Mouse (Mus musculus) c-Kit-positive CD71-positive TER-119-negative erythroid progenitor cells, embryonic 14.5 days (primary cell): ENCODE measurements around the gene Pdcd11.
A peak's percentile ranks its signal among the peaks of the same experiment; 100 is the strongest.
"Not testable (repeated sequence)": the region's sequence is repeated elsewhere in the genome, so short reads cannot be mapped to it uniquely, and the experiment has no call there.

Source experiments
- DNase-seq: peaks from one replicate; pipeline ENCODE4 v3.0.0-alpha.2; 2013; ENCODE audit warnings: low read depth

Pdcd11 gene

DNA sequence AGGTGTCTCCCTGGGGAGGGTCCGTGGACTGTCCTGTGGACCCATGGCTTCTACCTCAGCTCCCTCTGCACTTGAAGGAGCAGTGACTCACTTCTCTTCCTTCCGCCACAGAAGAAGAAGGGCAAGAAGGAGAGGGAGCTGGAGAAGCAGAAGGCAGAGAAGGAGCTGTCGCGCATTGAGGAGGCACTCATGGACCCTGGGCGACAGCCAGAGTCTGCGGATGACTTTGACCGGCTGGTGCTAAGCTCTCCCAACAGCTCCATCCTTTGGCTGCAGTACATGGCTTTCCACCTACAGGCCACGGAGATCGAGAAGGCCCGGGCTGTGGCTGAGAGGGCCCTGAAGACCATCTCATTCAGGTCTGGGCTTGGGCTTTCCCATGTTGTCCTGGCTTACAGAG lies 37.6 kb downstream of the Pdcd11 start:
- no peak for DNase-seq

- no peak for DNase-seq
Observed at GRCm38 (mm10) chr19:47128835-47129234, 38.3 kb downstream of the Pdcd11 start.

- DNase-seq, result no peak
Observed at GRCm38 (mm10) chr19:47130551-47131125, 40.1 kb downstream of the Pdcd11 start.

DNA sequence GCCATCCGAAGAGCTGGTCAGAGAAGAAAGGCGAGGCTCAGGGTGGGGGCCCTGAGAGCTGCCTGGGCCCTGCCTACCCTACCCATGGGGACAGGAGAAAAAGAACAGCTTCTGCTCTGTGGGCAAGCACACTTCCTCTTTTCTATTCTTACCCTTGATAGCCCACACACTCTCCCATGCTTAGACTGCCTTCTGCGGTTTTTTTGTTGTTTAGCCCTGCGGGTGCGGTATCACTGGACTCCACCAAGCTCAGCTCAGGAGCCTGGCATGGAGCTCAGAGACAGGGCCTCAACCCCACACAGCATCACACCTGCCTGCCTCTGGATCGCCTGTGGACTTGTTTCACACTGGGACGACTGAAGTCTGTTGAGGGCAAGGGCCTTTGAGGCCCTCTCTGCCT lies 42.6 kb downstream of the Pdcd11 start:
- DNase-seq, result no peak

DNA sequence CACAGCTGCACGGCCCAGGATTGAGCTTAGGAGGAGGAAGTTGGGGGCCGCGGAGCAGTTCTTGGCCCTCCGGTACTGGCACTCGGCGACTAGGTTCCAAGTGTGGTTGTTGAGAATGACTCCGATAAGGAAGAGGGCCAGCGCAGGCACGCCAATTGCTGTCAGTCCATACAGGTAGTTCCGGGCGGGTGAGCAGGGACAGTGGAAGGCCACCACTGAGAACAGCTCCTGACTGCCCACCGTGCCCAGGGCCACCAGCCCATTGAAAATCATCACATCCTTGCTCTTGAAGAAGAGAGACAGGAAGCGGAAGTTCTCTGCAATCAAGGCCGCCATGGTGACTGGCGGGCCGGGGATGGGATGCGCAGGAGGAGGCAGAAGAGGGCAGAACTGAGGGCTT lies 45.0 kb downstream of the Pdcd11 start:
- DNase-seq, result no peak

- DNase-seq, result no peak
Observed at GRCm38 (mm10) chr19:47136170-47136569, 45.6 kb downstream of the Pdcd11 start.

- DNase-seq, result peak; percentile 36
Observed at GRCm38 (mm10) chr19:47137051-47137581, 46.5 kb downstream of the Pdcd11 start.

DNA sequence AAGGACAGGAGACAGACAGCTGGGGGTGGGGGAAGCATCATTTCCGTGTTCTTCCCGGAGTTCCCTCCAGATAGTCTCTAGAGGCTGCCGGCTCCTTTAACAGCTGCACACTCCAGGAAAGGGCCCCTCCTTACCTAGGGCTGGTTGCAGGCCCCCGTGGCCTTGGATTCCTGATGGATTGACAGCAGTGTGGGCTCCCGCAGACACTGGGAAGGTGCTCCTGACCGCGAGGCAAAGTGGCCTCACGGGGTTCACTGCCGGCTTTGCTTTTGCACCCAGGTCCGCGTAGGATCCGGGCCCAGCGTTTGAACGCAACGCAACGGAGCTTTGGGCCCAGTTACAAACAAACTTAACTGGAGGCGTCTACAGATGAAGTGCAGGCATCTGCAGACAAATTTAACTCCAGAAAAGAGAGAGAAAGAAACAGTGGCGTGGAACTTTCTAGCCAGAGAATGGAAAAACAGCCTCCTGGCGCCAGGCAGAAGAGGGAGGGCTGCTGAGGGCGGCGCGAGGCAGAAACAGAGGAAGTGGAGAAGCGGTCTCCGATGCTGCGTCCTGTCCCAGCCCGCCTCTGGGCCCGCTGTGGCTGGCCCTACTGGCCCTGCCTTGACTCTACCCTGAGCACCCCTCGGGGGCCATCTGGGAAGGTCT lies 47.3 kb downstream of the Pdcd11 start, which contains the start of gene Calhm2:
Gene Calhm2 (minus strand): TSS at position 524 of the 651 bp plus-strand sequence.
- no peak for DNase-seq

- not testable (repeated sequence) for DNase-seq
Observed at GRCm38 (mm10) chr19:47139611-47140010, 49.0 kb downstream of the Pdcd11 start.

GRCm38 (mm10) chr19:47142438-47142837 lies 51.9 kb downstream of the Pdcd11 start:
- DNase-seq, result no peak

GRCm38 (mm10) chr19:47144154-47144553 lies 53.6 kb downstream of the Pdcd11 start, which contains the start of gene Calhm1:
Gene Calhm1 (minus strand): TSS chr19:47144254.
- no peak for DNase-seq

- DNase-seq, result no peak
Observed at GRCm38 (mm10) chr19:47148267-47148847, 57.8 kb downstream of the Pdcd11 start.

- DNase-seq, result no peak
Observed at GRCm38 (mm10) chr19:47149854-47150253, 59.3 kb downstream of the Pdcd11 start.

GRCm38 (mm10) chr19:47151332-47152061 lies 60.9 kb downstream of the Pdcd11 start:
- DNase-seq, result no peak

DNA sequence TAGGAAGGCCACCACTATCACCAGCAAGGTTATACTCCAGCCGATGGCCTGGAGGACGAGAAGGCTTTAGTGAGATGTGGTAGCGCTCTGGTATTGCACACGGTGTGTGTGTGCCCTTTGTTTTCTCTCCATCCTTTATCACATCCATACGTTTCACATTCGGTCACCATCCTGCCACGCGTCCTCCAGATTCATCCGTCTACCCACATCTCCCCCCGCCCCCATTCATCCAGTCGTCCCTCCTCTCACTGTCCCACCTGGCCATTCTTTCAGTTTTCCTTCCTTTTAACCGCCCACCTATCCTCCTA lies 61.4 kb downstream of the Pdcd11 start:
- DNase-seq, result no peak

- DNase-seq, result no peak
Observed at GRCm38 (mm10) chr19:47153767-47154166, 63.2 kb downstream of the Pdcd11 start.

GRCm38 (mm10) chr19:47157664-47158063 lies 67.1 kb downstream of the Pdcd11 start, which contains the start of gene Calhm3:
Gene Calhm3 (minus strand): TSS chr19:47157764.
- no peak for DNase-seq

DNA sequence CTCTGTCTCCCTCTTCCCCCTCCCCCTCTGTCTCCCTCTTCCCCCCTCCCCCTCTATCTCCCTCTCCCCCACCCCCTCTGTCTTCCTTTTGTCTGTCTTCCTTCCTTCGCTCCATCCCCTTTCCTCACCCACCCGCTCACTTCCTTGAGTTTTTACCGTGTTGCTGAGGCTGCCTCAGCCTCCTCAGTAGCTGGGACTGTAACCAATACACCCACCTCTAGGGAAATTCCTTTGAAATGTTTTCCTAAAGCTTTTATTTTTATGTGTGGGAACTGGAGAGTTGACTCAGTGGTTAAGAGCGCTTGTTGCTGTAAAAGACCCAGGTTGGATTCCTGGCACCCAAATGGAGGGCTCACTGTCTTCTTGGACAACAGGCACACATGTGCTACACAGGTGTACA lies 71.1 kb downstream of the Pdcd11 start:
- DNase-seq, result no peak

DNA sequence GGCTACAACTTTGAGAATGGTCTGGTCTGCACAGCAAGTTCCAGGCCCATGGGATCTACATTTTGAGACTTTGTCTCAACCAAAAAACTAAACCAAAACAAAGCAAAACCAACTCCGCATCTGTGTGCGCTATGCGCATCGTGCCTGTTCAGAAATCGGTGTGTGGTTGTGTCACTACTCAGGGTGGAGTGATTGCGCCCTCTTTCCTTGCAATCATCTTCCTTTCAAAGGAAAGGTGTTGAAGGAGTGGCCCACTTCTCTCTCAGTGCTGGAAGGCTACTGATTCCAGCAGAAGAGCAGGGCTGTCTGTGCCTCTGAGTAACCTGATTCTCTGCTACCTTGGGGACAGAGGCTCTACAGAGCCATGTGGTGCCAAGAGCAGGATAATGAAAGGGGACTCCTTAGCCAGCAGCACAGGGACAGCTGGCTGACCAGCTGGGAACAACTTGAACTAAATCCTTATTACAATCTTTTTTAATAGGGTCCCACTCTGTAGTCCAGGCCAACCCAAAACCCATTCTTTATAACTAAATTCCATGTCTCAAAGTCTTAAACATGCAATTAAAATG lies 72.7 kb downstream of the Pdcd11 start:
- no peak for DNase-seq

DNA sequence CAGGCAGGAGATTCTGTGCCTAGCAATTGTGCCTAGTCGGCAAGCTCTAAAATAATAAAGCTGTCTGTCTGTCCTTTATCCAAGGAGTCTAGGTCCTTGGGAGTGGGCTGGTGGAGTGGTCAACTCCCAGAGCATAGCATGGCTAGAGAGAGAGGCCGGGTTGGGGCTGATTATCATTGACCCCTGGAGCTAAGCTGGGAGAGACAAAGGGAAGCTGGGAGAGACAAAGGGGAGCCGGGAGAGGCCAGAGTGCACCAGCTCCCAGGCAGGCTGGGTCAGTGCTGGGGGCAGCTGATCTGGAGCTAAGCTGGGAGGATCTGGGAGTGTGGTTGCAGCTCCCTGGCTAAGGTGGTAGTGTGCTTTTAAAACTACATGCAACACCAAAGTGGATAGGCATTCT lies 76.2 kb downstream of the Pdcd11 start:
- DNase-seq, result no peak

DNA sequence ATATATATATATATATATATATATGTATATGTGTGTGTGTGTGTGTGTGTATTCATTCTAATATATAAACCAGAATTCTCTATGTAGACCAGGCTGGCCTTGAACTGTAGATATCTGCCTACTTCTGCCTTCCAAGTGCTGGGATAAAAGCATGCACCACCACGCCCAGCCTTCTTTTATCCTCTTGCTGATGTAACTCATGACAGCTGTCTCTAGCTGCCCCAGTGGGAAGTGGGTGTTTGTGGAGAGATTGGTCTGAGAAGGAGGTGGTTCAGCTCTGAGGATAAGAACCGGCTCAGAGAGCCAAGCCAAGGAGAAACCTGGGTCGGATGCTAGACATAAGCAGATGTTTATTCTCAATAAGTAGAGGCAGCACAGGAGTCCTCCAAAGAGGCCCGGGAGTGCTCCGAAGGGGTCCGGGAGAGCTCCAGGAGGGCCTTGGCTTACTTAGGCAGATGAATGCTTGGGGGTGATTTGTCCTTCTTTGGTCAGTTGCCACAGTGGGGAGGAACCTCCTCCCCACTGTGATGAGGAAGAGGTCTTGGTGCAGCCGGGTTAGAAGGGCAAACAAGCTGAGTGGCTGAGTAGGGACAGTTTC lies 77.1 kb downstream of the Pdcd11 start:
- DNase-seq, result no peak

GRCm38 (mm10) chr19:47168223-47168622 lies 77.7 kb downstream of the Pdcd11 start:
- DNase-seq, result peak; percentile 49
